Mouse (Mus musculus): Measurements from ENCODE around the gene Cfap58.

DNA sequence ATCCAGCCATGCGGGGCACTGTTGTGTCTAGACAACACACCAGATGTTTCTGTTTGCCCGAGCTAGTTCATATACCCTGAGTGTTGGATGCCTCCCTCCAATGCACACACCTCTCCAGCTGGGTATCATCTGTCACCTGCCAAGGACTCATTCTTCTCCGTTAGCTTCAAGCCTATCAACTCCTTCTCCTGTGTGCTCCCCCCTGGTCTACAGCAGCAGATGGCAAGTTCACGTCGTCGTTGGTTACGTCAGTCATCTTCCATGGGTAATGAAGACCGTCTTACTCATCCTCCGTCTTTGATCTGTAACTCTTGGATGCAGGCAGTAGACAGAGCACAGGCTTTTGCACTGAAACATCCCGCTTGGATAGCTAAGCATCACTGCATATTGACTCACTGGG lies 42.8 kb downstream of the Cfap58 start:
- no peak for TF ChIP-seq POLR2A (IDR thresholded peaks at IDR 0.05; ENCODE audit: insufficient read length, low read depth)
- no peak for TF ChIP-seq MAX (IDR thresholded peaks at IDR 0.05; ENCODE audit: low read depth)
- no peak for TF ChIP-seq CEBPB (IDR thresholded peaks at IDR 0.05; ENCODE audit: insufficient read depth, poor library complexity, severe bottlenecking)
- no peak for TF ChIP-seq TCF12 (IDR thresholded peaks at IDR 0.05; ENCODE audit: insufficient read depth, poor library complexity, severe bottlenecking)
- no peak for TF ChIP-seq REST (IDR thresholded peaks at IDR 0.05; ENCODE audit: insufficient read depth, insufficient read length)
- TF ChIP-seq USF1 (IDR thresholded peaks at IDR 0.05; ENCODE audit: low read depth): no peak
- no peak for TF ChIP-seq SRF (IDR thresholded peaks at IDR 0.05; ENCODE audit: control insufficient read depth, insufficient read length, low read depth)
- TF ChIP-seq MYOD1 (IDR thresholded peaks at IDR 0.05; ENCODE audit: control insufficient read depth in 1 of 3, insufficient read length in 2 of 3, low read depth in 2 of 3): no peak
- TF ChIP-seq E2F4 (IDR thresholded peaks at IDR 0.05; ENCODE audit: insufficient read depth): no peak
- TF ChIP-seq MYOG (IDR thresholded peaks at IDR 0.05; ENCODE audit: control insufficient read depth in 1 of 3, insufficient read depth in 1 of 3, insufficient read length in 2 of 3, low read depth in 2 of 3): no peak

Data from myocyte (in vitro differentiated cells).